Mouse (Mus musculus): ENCODE results near the gene Gstt4. TPM values are rescaled to one million over a fixed set of nuclear protein-coding genes. Genes with fewer than 3 reads are reported as not detected.

Gene Gstt4
- total RNA-seq, 2 experiments from 2014 or later: not detected

- DNase-seq (ENCODE audit: low spot score in 2 of 2): peak; percentile 86 to 91
Observed at GRCm38 (mm10) chr10:75837248-75837759, 15.0 kb upstream of the Gstt4 start, which contains the start of gene Gstt2. Gene Gstt2 (minus strand): TSS chr10:75837424.

- DNase-seq (ENCODE audit: low spot score in 2 of 2): no peak
Observed at GRCm38 (mm10) chr10:75835761-75836531, 13.6 kb upstream of the Gstt4 start.

GRCm38 (mm10) chr10:75835307-75835706, 13.0 kb upstream of the Gstt4 start:
- peak; percentile 58 to 62 for DNase-seq (ENCODE audit: low spot score in 2 of 2)

- no peak for DNase-seq (ENCODE audit: low spot score in 2 of 2)
Observed at GRCm38 (mm10) chr10:75834721-75835120, 12.4 kb upstream of the Gstt4 start.

GRCm38 (mm10) chr10:75834250-75834649, 11.9 kb upstream of the Gstt4 start:
- peak; percentile 67 to 70 for DNase-seq (ENCODE audit: low spot score in 2 of 2)

- DNase-seq (ENCODE audit: low spot score in 2 of 2): peak in 1 of 2 experiments; percentile 45
Observed at GRCm38 (mm10) chr10:75833456-75834080, 11.2 kb upstream of the Gstt4 start.

- peak; percentile 67 for DNase-seq (ENCODE audit: low spot score in 2 of 2)
Observed at GRCm38 (mm10) chr10:75832272-75832895, 10.0 kb upstream of the Gstt4 start.

- no peak for DNase-seq (ENCODE audit: low spot score in 2 of 2)
Observed at GRCm38 (mm10) chr10:75830275-75830670, 7.9 kb upstream of the Gstt4 start.

- no peak for DNase-seq (ENCODE audit: low spot score in 2 of 2)
Observed at GRCm38 (mm10) chr10:75829529-75830274, 7.4 kb upstream of the Gstt4 start.

GRCm38 (mm10) chr10:75828500-75828931, 6.2 kb upstream of the Gstt4 start:
- peak in 1 of 2 experiments; percentile 38 for DNase-seq (ENCODE audit: low spot score in 2 of 2)

GRCm38 (mm10) chr10:75827668-75828360, 5.5 kb upstream of the Gstt4 start:
- peak in 1 of 2 experiments; percentile 40 for DNase-seq (ENCODE audit: low spot score in 2 of 2)

GRCm38 (mm10) chr10:75824530-75824929, 2.2 kb upstream of the Gstt4 start:
- DNase-seq (ENCODE audit: low spot score in 2 of 2): no peak

GRCm38 (mm10) chr10:75823782-75824181, 1.4 kb upstream of the Gstt4 start:
- DNase-seq (ENCODE audit: low spot score in 2 of 2): no peak

- DNase-seq (ENCODE audit: low spot score in 2 of 2): no peak
Observed at GRCm38 (mm10) chr10:75819882-75820281, 2.5 kb downstream of the Gstt4 start.

GRCm38 (mm10) chr10:75818641-75819040, 3.7 kb downstream of the Gstt4 start:
- DNase-seq (ENCODE audit: low spot score in 2 of 2): no peak

- DNase-seq (ENCODE audit: low spot score in 2 of 2): no peak
Observed at GRCm38 (mm10) chr10:75804217-75804616, 18.1 kb downstream of the Gstt4 start.

GRCm38 (mm10) chr10:75798176-75798696, 24.1 kb downstream of the Gstt4 start, which contains the start of gene Gstt1:
Gene Gstt1 (minus strand): TSS chr10:75798584.
- DNase-seq (ENCODE audit: low spot score in 2 of 2): peak; percentile 51 to 57

GRCm38 (mm10) chr10:75797619-75798175, 24.6 kb downstream of the Gstt4 start:
- peak; percentile 41 to 48 for DNase-seq (ENCODE audit: low spot score in 2 of 2)

- no peak for DNase-seq (ENCODE audit: low spot score in 2 of 2)
Observed at GRCm38 (mm10) chr10:75796731-75797516, 25.4 kb downstream of the Gstt4 start.
